Mouse (Mus musculus) lung, embryonic 15.5 days (tissue): ENCODE measurements around the gene Edrf1. TPM values are rescaled to one million over a fixed set of nuclear protein-coding genes. Genes with fewer than 3 reads are reported as not detected.

Experiments used
- ATAC-seq: fragments of 200-750 bp; cut with Nextera tagmentation; 2 replicates; pipeline ENCODE4 v1.8.0; 2017; ENCODE audit warnings: moderate number of reproducible peaks, borderline replicate concordance; ENCODE audit not compliant: low FRiP score, low TSS enrichment; ENCODE audit errors: extremely low read depth
- H3K27ac ChIP-seq: fragments of 300-500 bp; sonication (generic); 2 replicates; pipeline ENCODE4 v1.5.1; 2015; ENCODE audit warnings: moderate library complexity, mild to moderate bottlenecking, inconsistent platforms
- H3K27me3 ChIP-seq: fragments of 300-500 bp; sonication (generic); 2 replicates; pipeline ENCODE4 v1.6.1; 2015; ENCODE audit warnings: inconsistent platforms
- H3K36me3 ChIP-seq: fragments of 300-500 bp; sonication (generic); 2 replicates; pipeline ENCODE4 v1.6.1; 2015; ENCODE audit warnings: inconsistent platforms
- H3K4me1 ChIP-seq: fragments of 300-500 bp; sonication (generic); 2 replicates; pipeline ENCODE4 v1.6.1; 2015; ENCODE audit warnings: inconsistent platforms
- H3K4me2 ChIP-seq: fragments of 300-500 bp; sonication (generic); 2 replicates; pipeline ENCODE4 v1.6.1; 2015; ENCODE audit warnings: inconsistent platforms, mild to moderate bottlenecking, moderate library complexity
- H3K4me3 ChIP-seq: fragments of 300-500 bp; sonication (generic); 2 replicates; pipeline ENCODE4 v1.5.1; 2015; ENCODE audit warnings: mild to moderate bottlenecking, inconsistent platforms
- H3K9ac ChIP-seq: fragments of 300-500 bp; sonication (generic); 2 replicates; pipeline ENCODE4 v1.6.1; 2015; ENCODE audit warnings: inconsistent platforms
- H3K9me3 ChIP-seq: fragments of 300-500 bp; sonication (generic); 2 replicates; pipeline ENCODE4 v1.6.1; 2016; ENCODE audit warnings: inconsistent platforms
- WGBS: fragments of 180-500 bp; shearing (Covaris S2); methylation state at CpG from one replicate; pipeline ENCODE4 v1.1.7; 2015; 5-methylcytosine and 5-hydroxymethylcytosine counted together
- polyA plus RNA-seq: library from polyadenylated mRNA; unstranded; fragments of >200 nt; fragmentation: Nextera tagmentation; extraction: Ambion mirVana; gene quantifications from 2 replicates; pipeline ENCODE4 v1.2.1, GENCODE M21; 2015

Edrf1 gene
- polyA plus RNA-seq, 1 experiment from 2014 or later: 18.9 TPM

DNA sequence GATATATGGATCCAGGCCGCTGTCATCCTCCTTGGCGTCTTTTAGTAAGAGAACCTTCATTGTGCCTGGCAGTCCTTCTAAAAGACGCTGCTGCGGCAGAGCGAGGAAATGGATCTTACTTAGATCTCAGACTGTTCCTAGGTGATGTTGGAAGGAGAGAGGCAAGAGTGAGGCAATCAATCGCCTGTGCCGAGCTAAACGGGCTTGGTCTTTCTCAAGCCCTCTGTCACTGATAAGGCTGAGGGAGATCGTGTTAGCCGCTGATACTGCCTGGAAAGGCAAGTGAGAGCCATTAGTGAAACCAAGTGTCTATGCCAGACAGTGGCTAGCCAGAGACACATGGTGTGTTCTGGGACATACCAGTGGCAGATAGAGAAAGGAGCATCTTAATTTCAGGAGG is 65.0 kb downstream of the Edrf1 start:
- no peaks in the 10 kb centered on the region for H3K27me3 ChIP-seq
- H3K4me3 ChIP-seq: no peak overlapping the region
- H3K9me3 ChIP-seq: no peaks in the 10 kb centered on the region
- H3K9ac ChIP-seq: no peak overlapping the region
- no peak overlapping the region for H3K4me2 ChIP-seq
- no peak overlapping the region for H3K27ac ChIP-seq
- 69% methylated on average over 10 of the region's 10 CpGs for WGBS
- H3K4me1 ChIP-seq: no peaks in the 10 kb centered on the region
- H3K36me3 ChIP-seq: no peaks in the 10 kb centered on the region
- no peak; the same call in 1 of the 2 replicates for ATAC-seq

DNA sequence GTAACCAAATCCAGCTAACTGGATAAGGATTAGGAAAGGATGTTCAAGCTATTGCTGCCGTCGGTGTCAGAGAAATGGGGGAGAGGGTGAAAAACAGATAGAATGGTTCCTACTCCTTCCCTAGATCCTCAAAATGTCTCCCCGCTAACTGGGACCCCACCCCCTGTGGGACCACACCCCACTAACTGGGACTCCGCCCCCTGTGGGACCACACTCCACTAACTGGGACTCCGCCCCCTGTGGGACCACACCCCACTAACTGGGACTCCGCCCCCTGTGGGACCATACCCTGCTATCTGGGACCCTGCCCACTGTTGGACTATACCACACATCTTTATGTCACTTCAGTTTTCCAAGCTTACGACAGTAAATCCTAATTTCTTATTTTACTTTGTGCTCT is 66.6 kb downstream of the Edrf1 start:
- Histone ChIP-seq H3K27me3 (no peaks in the 10 kb centered on the region), H3K4me1 (peaks cover 6% of the 10 kb centered on the region), H3K4me3 (no peak overlapping the region), H3K4me2 (no peak overlapping the region), H3K9ac (no peak overlapping the region), H3K9me3 (no peaks in the 10 kb centered on the region), H3K36me3 (no peaks in the 10 kb centered on the region), H3K27ac (no peak overlapping the region)
- WGBS: 93% methylated on average over 7 of the region's 7 CpGs
- no peak for ATAC-seq

DNA sequence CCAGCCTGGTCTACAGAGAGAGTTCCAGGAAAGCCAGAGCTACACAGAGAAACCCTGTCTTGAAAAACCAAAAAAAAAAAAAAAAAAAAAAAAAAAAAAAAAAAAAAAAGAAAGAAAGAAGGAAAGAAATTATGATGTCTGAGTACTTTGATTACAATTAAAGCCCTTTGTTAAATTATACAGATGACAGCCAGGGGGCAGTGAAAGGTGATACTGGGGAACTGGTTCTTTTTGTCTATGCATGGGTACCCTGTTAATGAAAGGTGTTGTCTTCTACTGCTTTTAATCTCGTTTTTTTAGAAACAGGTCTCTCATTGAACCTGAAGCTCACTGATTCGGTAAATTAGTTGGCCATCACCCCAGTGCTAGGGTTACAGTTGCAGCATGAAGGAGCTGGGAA is 70.0 kb downstream of the Edrf1 start:
- Histone ChIP-seq H3K27ac (no peak overlapping the region), H3K9ac (no peak overlapping the region), H3K4me1 (peaks cover 20% of the 10 kb centered on the region), H3K4me2 (no peak overlapping the region), H3K27me3 (no peaks in the 10 kb centered on the region), H3K9me3 (no peaks in the 10 kb centered on the region), H3K36me3 (no peaks in the 10 kb centered on the region; the same call in 1 of the 2 replicates), H3K4me3 (no peak overlapping the region)
- WGBS: 92% methylated on average over 2 of the region's 2 CpGs
- ATAC-seq: no peak

DNA sequence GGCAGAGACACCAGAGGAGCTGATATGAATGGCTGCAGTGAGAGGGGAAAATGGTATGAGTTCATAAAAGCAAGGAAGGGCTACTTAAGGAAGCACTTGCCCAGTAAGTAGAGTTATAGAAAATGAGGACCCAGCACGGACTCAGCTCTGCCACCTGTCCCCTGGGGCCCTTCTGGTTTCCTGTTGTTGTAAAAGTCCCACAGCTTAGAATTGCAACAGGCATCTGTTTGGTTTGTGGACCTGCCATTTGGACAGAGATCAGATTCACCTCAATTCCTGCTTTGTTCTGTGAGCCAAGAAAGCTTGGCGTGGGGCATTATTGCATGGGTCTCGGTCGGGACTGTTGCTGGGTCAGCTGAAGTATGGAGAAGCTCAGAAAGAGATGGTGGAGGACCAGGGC is 78.0 kb downstream of the Edrf1 start:
- Histone ChIP-seq H3K9me3 (no peaks in the 10 kb centered on the region), H3K4me1 (peaks cover 12% of the 10 kb centered on the region; the same call in 1 of the 2 replicates), H3K27ac (no peak overlapping the region), H3K4me3 (no peak overlapping the region), H3K4me2 (no peak overlapping the region), H3K27me3 (no peaks in the 10 kb centered on the region), H3K36me3 (peaks cover 59% of the 10 kb centered on the region), H3K9ac (no peak overlapping the region)
- WGBS: 86% methylated on average over 4 of the region's 4 CpGs
- no peak for ATAC-seq

DNA sequence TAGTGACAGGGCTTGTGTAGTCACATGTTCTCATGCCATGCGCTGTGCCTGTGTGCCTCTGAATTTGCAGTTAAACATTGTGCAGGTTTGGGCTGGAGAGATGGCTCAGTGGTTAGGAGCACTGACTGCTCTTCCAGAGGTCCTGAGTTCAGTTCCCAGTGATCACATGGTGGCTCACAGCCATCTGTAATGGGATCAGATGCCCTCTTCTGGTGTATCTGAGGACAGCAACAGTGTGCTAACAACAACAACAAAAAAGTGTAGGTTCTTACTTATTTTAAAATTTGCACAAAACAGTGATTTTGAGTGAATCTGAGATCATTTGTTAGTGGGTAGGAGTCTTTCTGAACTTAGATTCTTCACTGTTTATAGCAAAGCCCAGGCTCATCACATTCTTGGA is 81.2 kb downstream of the Edrf1 start:
- Histone ChIP-seq H3K36me3 (peaks cover 84% of the 10 kb centered on the region), H3K27me3 (no peaks in the 10 kb centered on the region), H3K4me2 (no peak overlapping the region), H3K9me3 (no peaks in the 10 kb centered on the region), H3K4me3 (no peak overlapping the region), H3K4me1 (no peaks in the 10 kb centered on the region), H3K9ac (no peak overlapping the region), H3K27ac (no peak overlapping the region)
- no peak for ATAC-seq
- 93% methylated on average over 1 of the region's 1 CpGs for WGBS

DNA sequence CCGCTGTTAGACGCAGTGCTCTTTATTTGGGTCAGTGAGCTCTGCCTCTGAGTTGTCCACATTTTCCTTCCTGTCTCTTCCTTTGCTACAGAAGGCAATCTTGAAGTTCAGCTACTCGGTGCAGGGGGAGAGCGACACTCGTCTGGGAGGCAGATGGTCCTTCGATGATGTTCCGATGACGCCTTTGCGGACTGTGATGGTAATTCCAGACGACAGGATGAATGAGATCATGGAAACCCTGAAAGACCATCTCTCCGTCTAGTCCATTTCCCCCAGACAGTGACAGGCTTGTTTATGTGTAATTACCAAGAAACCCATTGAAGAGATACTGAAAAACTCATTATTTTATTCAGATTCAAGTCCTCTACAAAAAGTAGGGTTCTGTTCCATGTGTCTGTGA is 83.3 kb downstream of the Edrf1 start:
- H3K27ac ChIP-seq: no peak overlapping the region
- no peak overlapping the region for H3K4me3 ChIP-seq
- no peak overlapping the region for H3K4me2 ChIP-seq
- no peaks in the 10 kb centered on the region for H3K9me3 ChIP-seq
- H3K27me3 ChIP-seq: no peaks in the 10 kb centered on the region
- peaks cover 71% of the 10 kb centered on the region for H3K36me3 ChIP-seq
- WGBS: 85% methylated on average over 11 of the region's 11 CpGs
- no peaks in the 10 kb centered on the region for H3K4me1 ChIP-seq
- no peak for ATAC-seq
- H3K9ac ChIP-seq: no peak overlapping the region

Other genes with a start within 250 kb of the Edrf1 start
- not detected in 2 replicates for gene Tex36, start 35.4 kb upstream of the Edrf1 start, polyA plus RNA-seq
- gene Mmp21, start 42.5 kb downstream of the Edrf1 start, polyA plus RNA-seq: 0.07 and 0.10 TPM in 2 replicates
- 169 and 172 TPM in 2 replicates for gene Bccip, start 71.8 kb downstream of the Edrf1 start, polyA plus RNA-seq
- gene Uros, start 72.5 kb downstream of the Edrf1 start, polyA plus RNA-seq: 27.8 and 28.9 TPM in 2 replicates
- 1.5 and 1.7 TPM in 2 replicates for gene Fank1, start 139.3 kb downstream of the Edrf1 start, polyA plus RNA-seq
- gene Dhx32, start 145.2 kb downstream of the Edrf1 start, polyA plus RNA-seq: 26.4 and 27.7 TPM in 2 replicates